Mouse (Mus musculus): Measurements from ENCODE around the gene Ager. TPM values are rescaled to one million over a fixed set of nuclear protein-coding genes. Genes with fewer than 3 reads are reported as not detected.

Ager gene
- total RNA-seq, 2 experiments from 2014 or later = 0.23 TPM; not detected in 1

Other genes starting within 250 kb of the Ager start
- under 1 TPM; 0.26 to 0.32 TPM for gene Btnl2, start 243.0 kb upstream of the Ager start, total RNA-seq (2021)
- not detected for gene Btnl1, start 220.7 kb upstream of the Ager start, total RNA-seq (2021)
- not detected for gene BC051142, start 199.0 kb upstream of the Ager start, total RNA-seq (2021)
- gene Btnl4, start 120.5 kb upstream of the Ager start, total RNA-seq (2021) = not detected
- not detected for gene Btnl6, start 80.5 kb upstream of the Ager start, total RNA-seq (2021)
- 10 to 100 TPM; 33.8 to 40.6 TPM for gene Notch4, start 33.6 kb upstream of the Ager start, total RNA-seq (2021)
- 1 to 10 TPM; 4.1 to 5.9 TPM for gene Gpsm3, start 8.1 kb upstream of the Ager start, total RNA-seq (2021)
- 10 to 100 TPM; 13.6 to 17.4 TPM for gene Pbx2, start 6.6 kb upstream of the Ager start, total RNA-seq (2021)
- gene Rnf5, start 5.8 kb downstream of the Ager start, total RNA-seq (2021) = 10 to 100 TPM; 40.9 to 43.3 TPM
- gene Agpat1, start 6.4 kb downstream of the Ager start, total RNA-seq (2021) = 10 to 100 TPM; 67.9 to 72.4 TPM
- 1 to 10 TPM in 1 of 2 experiments, under 1 TPM in 1; 0.85 to 1.1 TPM for gene Egfl8, start 18.1 kb downstream of the Ager start, total RNA-seq (2021)
- gene Ppt2, start 30.6 kb downstream of the Ager start, total RNA-seq (2021) = 10 to 100 TPM; 55.5 to 55.8 TPM
- gene Prrt1, start 31.7 kb downstream of the Ager start, total RNA-seq (2021) = 1 to 10 TPM in 1 of 2 experiments, under 1 TPM in 1; 0.93 to 1.5 TPM
- gene Fkbpl, start 46.9 kb downstream of the Ager start, total RNA-seq (2021) = 1 to 10 TPM; 5.8 to 6.5 TPM
- 10 to 100 TPM; 15.5 to 17.2 TPM for gene Atf6b, start 49.3 kb downstream of the Ager start, total RNA-seq (2021)
- gene Tnxb, start 72.7 kb downstream of the Ager start, total RNA-seq (2021) = 10 to 100 TPM; 22.9 to 26.5 TPM
- gene C4b, start 146.0 kb downstream of the Ager start, total RNA-seq (2021) = 10 to 100 TPM; 14.4 to 25.5 TPM
- not detected for gene Cyp21a1, start 206.7 kb downstream of the Ager start, total RNA-seq (2021)
- 1 to 10 TPM; 8.5 to 9.5 TPM for gene Stk19, start 239.1 kb downstream of the Ager start, total RNA-seq (2021)
- gene Dxo, start 239.2 kb downstream of the Ager start, total RNA-seq (2021) = 10 to 100 TPM in 1 of 2 experiments, 1 to 10 TPM in 1; 9.8 to 13.3 TPM